Mouse (Mus musculus) olfactory bulb, adult 2 months (tissue): ENCODE results near the gene Abca1.

Experiments used
- CTCF ChIP-seq: fragments of 200-500 bp; IDR thresholded peaks from 2 replicates; pipeline ENCODE4 v1.5.1; 2012; ENCODE audit warnings: low read depth, mild to moderate bottlenecking, low read length, moderate library complexity; ENCODE audit not compliant: insufficient read depth
- POLR2A ChIP-seq: fragments of 200-500 bp; IDR thresholded peaks from 2 replicates; pipeline ENCODE4 v1.6.1; 2012; ENCODE audit warnings: mild to moderate bottlenecking, low read depth, low read length, moderate library complexity; ENCODE audit not compliant: insufficient read depth

GRCm38 (mm10) chr4:53149644-53150043, 10.1 kb downstream of the Abca1 start:
- TF ChIP-seq POLR2A (no peak), CTCF (no peak)
